Mouse (Mus musculus): ENCODE measurements at regions not wholly inside any gene's neighbourhood (a gene's known extent, or its start where the extent isn't known, plus 50 kb on each side); places are given as distances from the start of the nearest gene placed in this dataset.

DNA sequence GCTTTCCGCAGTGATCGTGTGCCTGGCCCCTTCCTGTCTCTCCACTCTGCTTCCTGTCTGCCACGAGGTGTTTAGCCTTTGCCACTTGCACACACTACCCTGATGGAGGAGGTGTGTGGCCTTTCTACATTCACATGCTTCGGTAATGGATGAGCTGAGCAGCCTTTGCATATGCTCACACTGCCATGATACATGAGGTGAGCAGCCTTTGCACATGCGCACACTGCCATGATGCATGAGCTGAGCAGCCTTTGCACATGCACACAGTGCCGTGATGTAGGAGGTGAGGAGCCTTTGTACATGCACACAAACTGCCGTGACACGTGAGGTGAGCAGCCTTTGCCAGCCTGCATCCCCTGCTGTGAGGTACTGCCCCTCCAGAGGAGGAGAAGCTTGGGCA is 58.3 kb downstream of the Erv3 start:
- TF ChIP-seq CTCF (IDR thresholded peaks at IDR 0.05; ENCODE audit: low read depth): no peak
- H3K27ac ChIP-seq: no peak overlapping the region
- ATAC-seq (replicated peaks; ENCODE audit: low FRiP score, low read depth) (no peak), DNase-seq (ENCODE audit: low spot score) (no peak)
- 73% methylated on average over 8 of the region's 8 CpGs for WGBS
- H3K4me1 ChIP-seq (replicated peaks; ENCODE audit: insufficient read depth, low read length): no peaks in the 10 kb centered on the region
- H3K4me3 ChIP-seq (replicated peaks; ENCODE audit: low read depth, low read length): no peak overlapping the region
- H3K36me3 ChIP-seq (ENCODE audit: insufficient read depth, low read length): no peaks in the 10 kb centered on the region
- H3K27me3 ChIP-seq (ENCODE audit: insufficient read depth, low read length): no peaks in the 10 kb centered on the region
- no peaks in the 10 kb centered on the region for H3K9me3 ChIP-seq (replicated peaks; ENCODE audit: low read length)
- no peak overlapping the region for H3K4me2 ChIP-seq (ENCODE audit: low read length)
- no peak overlapping the region for H3K9ac ChIP-seq (ENCODE audit: low read depth, low read length)

DNA sequence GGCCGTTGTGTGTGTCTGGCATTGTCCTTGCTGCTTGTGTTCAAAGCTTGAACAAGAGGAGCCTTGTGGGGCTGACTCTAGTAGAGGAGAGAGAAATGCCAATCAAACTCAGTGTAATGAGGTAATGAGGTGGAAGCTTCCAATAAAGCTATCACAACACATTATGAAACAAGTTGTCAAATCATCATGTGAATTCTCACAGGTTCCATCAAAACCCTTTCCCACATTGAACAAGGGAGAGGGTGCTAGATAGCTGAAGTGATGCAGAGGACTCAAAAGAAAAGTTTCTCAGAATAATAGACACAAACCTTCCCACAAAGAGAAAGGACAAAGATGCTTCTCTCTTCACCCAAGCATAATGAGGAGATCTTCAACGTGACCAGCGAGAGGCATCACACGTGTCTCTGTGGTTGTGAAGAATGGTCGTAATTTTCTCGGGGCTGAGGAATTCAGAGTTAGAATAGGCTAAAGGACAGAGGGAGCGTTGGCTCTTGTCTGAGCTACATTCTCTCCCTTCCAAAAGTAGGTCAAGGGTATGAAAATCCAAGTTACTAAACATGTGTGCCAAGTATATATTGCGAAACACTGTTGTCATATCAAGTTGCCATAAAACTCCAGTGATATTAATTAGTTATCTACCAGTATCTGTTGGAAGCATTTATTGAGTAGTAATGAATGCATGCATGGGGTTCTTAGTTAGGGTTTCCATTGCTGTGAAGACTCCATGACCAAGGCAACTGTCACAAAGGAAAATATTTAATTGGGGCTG is 59.2 kb downstream of the Erv3 start:
- ATAC-seq (replicated peaks; ENCODE audit: low FRiP score, low read depth) (no peak), DNase-seq (ENCODE audit: low spot score) (no peak)
- H3K4me2 ChIP-seq (ENCODE audit: low read length): no peak overlapping the region
- 86% methylated on average over 8 of the region's 8 CpGs for WGBS
- no peaks in the 10 kb centered on the region for H3K27me3 ChIP-seq (ENCODE audit: insufficient read depth, low read length)
- no peaks in the 10 kb centered on the region for H3K4me1 ChIP-seq (replicated peaks; ENCODE audit: insufficient read depth, low read length)
- no peak overlapping the region for H3K27ac ChIP-seq
- H3K36me3 ChIP-seq (ENCODE audit: insufficient read depth, low read length): no peaks in the 10 kb centered on the region
- no peaks in the 10 kb centered on the region for H3K9me3 ChIP-seq (replicated peaks; ENCODE audit: low read length)
- H3K9ac ChIP-seq (ENCODE audit: low read depth, low read length): no peak overlapping the region
- H3K4me3 ChIP-seq (replicated peaks; ENCODE audit: low read depth, low read length): no peak overlapping the region
- no peak for TF ChIP-seq CTCF (IDR thresholded peaks at IDR 0.05; ENCODE audit: low read depth)

DNA sequence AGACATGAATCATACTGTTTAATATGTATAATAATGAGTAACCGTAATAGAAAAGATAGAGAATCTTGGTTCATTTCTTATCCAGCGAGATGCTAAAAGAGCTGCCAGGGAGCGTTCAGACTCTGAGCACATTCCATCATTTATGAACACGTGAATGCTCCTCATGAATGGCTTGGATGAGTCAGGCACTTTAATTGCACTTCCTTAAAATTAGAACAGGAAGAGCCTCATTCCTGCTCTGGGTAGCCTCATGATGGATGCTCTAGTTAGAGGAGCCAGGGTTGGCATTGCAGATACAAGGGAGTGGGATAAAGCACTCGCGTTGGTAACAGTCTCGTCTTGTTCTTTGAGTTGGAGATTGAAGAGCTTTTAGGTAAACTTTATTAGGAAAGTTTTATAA is 60.1 kb downstream of the Erv3 start:
- ATAC-seq (replicated peaks; ENCODE audit: low FRiP score, low read depth): no peak
- Histone ChIP-seq H3K36me3 (ENCODE audit: insufficient read depth, low read length) (no peaks in the 10 kb centered on the region), H3K27ac (no peak overlapping the region), H3K9me3 (replicated peaks; ENCODE audit: low read length) (no peaks in the 10 kb centered on the region), H3K27me3 (ENCODE audit: insufficient read depth, low read length) (no peaks in the 10 kb centered on the region), H3K4me2 (ENCODE audit: low read length) (no peak overlapping the region), H3K4me1 (replicated peaks; ENCODE audit: insufficient read depth, low read length) (no peaks in the 10 kb centered on the region), H3K4me3 (replicated peaks; ENCODE audit: low read depth, low read length) (no peak overlapping the region), H3K9ac (ENCODE audit: low read depth, low read length) (no peak overlapping the region)
- no peak for DNase-seq (ENCODE audit: low spot score)
- no peak for TF ChIP-seq CTCF (IDR thresholded peaks at IDR 0.05; ENCODE audit: low read depth)
- WGBS: 82% methylated on average over 7 of the region's 7 CpGs

DNA sequence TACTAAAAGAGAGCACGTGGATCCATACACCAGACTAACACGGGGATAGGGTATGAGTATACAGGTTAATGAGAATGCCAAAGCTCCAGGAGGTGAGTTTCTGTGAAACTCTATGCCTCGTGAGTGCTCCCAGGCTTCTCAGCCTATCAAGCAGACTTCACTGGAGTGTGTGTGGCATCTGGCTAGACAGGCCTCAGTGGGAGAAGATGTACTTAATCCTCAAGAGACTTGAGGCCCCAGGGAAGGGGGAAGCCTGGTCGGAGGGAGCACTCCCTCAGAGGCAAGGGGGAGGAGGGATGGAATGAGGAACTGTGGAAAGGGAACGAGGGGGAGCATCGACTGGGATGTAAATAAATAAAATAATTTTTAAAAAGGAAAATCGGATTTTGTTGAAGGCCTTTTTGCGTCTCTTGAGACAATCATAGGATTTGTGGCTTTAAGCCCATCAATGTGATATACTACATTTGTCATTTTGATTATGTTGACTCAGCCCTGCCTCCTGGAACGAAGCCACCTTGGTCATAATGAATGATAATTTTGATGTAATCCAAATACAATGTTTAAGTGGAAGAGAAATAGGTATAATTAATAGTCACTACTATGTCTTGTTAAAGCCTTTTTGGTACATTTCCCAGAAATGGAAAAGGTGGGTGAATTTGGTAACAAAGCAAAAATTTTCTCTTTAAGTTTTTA is 62.4 kb downstream of the Erv3 start:
- ATAC-seq (replicated peaks; ENCODE audit: low FRiP score, low read depth) (no peak), DNase-seq (ENCODE audit: low spot score) (no peak)
- no peak overlapping the region for H3K9ac ChIP-seq (ENCODE audit: low read depth, low read length)
- H3K9me3 ChIP-seq (replicated peaks; ENCODE audit: low read length): no peaks in the 10 kb centered on the region
- H3K27ac ChIP-seq: no peak overlapping the region
- no peak overlapping the region for H3K4me3 ChIP-seq (replicated peaks; ENCODE audit: low read depth, low read length)
- no peaks in the 10 kb centered on the region for H3K4me1 ChIP-seq (replicated peaks; ENCODE audit: insufficient read depth, low read length)
- no peak overlapping the region for H3K4me2 ChIP-seq (ENCODE audit: low read length)
- H3K36me3 ChIP-seq (ENCODE audit: insufficient read depth, low read length): no peaks in the 10 kb centered on the region
- WGBS: 55% methylated on average over 9 of the region's 9 CpGs
- TF ChIP-seq CTCF (IDR thresholded peaks at IDR 0.05; ENCODE audit: low read depth): no peak
- no peaks in the 10 kb centered on the region for H3K27me3 ChIP-seq (ENCODE audit: insufficient read depth, low read length)

DNA sequence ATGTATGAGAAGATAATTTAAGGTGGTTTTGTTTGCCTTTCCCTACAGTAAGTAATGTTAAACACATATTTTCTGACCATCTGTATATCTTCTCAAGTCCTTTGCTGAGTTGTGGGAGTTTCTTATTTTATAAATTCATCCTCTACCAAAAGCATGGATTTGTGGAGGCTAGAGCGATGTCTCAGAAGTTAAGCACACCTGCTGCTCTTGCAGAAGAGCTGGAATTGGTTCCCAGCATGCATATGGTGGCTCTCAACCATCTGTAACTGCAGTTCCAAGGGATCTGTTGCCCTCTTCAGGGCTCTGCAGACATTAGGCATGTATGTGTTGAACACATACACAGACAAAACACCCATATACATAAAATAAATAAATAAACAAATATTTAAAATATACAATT is 84.2 kb downstream of the Erv3 start:
- no peak for TF ChIP-seq CTCF (IDR thresholded peaks at IDR 0.05; ENCODE audit: low read depth)
- ATAC-seq (replicated peaks; ENCODE audit: low FRiP score, low read depth): no peak

DNA sequence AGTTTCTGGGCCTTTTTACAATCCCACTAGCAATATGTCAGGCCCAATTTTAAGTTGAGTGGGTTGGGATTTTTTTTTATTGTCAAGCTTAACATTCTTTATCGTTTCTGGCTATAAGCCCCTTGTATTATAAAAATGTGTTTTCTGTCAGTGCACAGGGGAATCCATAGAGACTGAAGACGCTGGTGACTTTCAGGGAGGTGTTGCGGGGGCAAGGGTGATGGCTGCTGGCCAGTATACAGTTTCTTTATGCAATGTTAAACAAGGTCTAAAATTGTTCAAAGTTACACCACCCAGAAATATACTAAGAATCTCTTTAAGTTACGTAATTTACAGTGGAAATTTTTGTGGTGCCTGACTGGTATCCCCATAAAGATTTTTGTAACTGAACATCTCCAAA is 85.9 kb downstream of the Erv3 start:
- H3K9ac ChIP-seq (ENCODE audit: low read depth, low read length): no peak overlapping the region

More for the DNA sequence above, 84.2 kb downstream of the Erv3 start:
- no peak overlapping the region for H3K4me2 ChIP-seq (ENCODE audit: low read length)
- H3K4me1 ChIP-seq (replicated peaks; ENCODE audit: insufficient read depth, low read length): no peaks in the 10 kb centered on the region
- DNase-seq (ENCODE audit: low spot score): no peak
- no peak overlapping the region for H3K4me3 ChIP-seq (replicated peaks; ENCODE audit: low read depth, low read length)
- no peak overlapping the region for H3K9ac ChIP-seq (ENCODE audit: low read depth, low read length)
- no peak overlapping the region for H3K27ac ChIP-seq
- no peaks in the 10 kb centered on the region for H3K9me3 ChIP-seq (replicated peaks; ENCODE audit: low read length)
- H3K36me3 ChIP-seq (ENCODE audit: insufficient read depth, low read length): no peaks in the 10 kb centered on the region
- no peaks in the 10 kb centered on the region for H3K27me3 ChIP-seq (ENCODE audit: insufficient read depth, low read length)
- 88% methylated on average over 1 of the region's 1 CpGs for WGBS

More for the DNA sequence above, 85.9 kb downstream of the Erv3 start:
- TF ChIP-seq CTCF (IDR thresholded peaks at IDR 0.05; ENCODE audit: low read depth): no peak
- Histone ChIP-seq H3K4me1 (replicated peaks; ENCODE audit: insufficient read depth, low read length) (no peaks in the 10 kb centered on the region), H3K27me3 (ENCODE audit: insufficient read depth, low read length) (no peaks in the 10 kb centered on the region), H3K4me2 (ENCODE audit: low read length) (no peak overlapping the region), H3K36me3 (ENCODE audit: insufficient read depth, low read length) (no peaks in the 10 kb centered on the region), H3K9me3 (replicated peaks; ENCODE audit: low read length) (no peaks in the 10 kb centered on the region), H3K27ac (no peak overlapping the region), H3K4me3 (replicated peaks; ENCODE audit: low read depth, low read length) (no peak overlapping the region)
- WGBS: 61% methylated on average over 4 of the region's 4 CpGs
- ATAC-seq (replicated peaks; ENCODE audit: low FRiP score, low read depth) (no peak), DNase-seq (ENCODE audit: low spot score) (peak; percentile 22)

All from kidney, postnatal 0 days (tissue).